Mouse (Mus musculus) activated CD4-positive, CD25-positive, alpha-beta regulatory T cell, adult 4 months (primary cell): ENCODE data around the gene Plcd3. TPM values are rescaled to one million over a fixed set of nuclear protein-coding genes. Genes with fewer than 3 reads are reported as not detected.
A peak's percentile ranks its signal among the peaks of the same experiment; 100 is the strongest.

Experiments used
- ATAC-seq: one replicate; pipeline ENCODE4 v1.8.0; 2017
- polyA plus RNA-seq, 2 experiments: library from polyadenylated mRNA; unstranded; fragments of 100-300 nt; shearing (Covaris generic); gene quantifications; one replicate each; pipeline ENCODE4 v1.2.1; 2017

The Plcd3 gene
- polyA plus RNA-seq, 2 experiments from 2014 or later: 0.20 TPM; not detected in 1

DNA sequence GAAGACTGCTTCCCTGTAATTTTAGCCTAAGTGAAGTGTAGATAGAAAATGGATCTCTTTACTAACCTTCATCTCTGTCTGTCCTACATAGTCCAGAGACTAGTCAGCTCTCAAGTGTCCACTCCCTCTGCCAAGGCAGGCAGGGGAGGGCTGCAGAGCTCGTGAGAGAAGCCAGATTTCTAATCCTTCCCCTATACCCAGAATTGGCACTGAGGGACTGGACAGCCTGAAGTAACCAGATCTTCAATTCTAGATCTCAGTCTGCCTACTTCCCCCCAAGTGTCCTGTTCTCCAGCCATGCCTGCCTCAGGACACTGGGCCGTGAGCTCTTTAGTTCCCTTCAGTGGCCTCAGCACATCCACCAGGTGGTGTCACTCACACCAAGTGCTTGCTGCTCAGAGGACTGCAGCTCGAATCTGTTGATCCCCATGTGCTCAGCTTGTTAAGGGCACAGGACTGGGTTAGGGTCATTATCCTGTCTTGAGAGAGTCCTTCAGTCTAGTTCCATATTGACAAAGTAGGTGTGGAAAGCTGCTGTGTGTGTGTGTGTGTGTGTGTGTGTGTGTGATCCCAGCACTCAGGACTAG, 42.9 kb downstream of the Plcd3 start:
- ATAC-seq: no peak

DNA sequence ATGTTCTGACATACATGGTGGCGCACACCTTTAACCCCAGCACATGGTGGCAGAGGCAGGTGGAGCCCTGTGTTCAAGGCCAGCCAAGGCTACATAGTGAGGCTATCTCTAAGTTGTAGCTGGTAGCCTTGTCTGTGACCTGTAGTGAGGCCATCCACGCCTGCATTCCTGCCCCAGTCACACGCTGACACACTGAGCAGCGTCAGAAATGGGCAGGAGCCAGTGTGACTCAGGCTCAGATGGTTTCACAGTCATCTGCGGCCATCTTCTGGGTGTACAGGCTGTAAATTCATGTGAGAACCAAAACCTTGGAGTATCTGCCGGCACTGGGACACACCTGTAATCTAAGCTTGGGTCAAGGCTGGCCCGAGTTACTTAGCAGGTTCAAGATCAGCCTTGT, 44.8 kb downstream of the Plcd3 start:
- no peak for ATAC-seq

- ATAC-seq: no peak
Observed at GRCm38 (mm10) chr11:103054798-103055197, 46.7 kb downstream of the Plcd3 start.

DNA sequence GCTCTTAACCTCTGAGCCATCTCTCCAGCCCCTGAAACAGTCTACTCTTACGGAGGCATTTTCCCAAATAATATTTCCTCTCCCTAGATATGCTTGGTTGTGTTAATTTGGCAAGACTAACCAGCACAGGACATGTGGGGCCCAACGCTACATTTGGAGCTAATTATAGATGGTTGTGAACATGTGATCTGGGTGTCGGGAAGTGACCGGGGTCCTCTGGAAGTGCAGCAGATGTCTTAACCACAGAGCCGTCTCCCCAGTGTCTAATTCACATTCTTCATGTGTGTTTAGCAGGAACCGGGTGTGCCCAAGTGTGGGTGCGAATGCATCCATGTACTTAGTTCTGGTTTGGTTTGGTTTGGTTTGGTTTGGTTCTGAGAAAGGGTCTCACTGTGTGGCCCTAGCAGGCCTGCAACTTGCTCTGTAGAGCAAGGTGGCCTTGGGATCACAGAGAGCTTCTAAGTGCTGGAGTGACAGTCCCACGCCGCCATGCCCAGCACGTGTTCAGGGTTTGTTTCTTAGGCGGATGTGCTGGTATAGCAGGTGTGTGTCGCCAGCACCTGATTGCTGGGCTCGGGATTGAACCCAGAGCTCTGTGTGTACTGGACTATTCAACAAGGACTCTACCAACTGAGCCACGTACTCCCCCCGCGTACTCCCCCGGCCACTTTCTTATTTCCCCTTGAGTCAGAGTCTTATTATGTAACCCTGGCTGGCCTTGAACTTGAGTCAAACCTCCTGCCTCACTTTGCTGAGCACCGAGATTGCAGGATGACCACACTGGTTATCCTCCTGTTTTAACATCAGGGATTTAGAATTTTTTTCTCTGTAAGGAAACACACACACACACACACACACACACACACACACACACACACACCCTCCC, 48.0 kb downstream of the Plcd3 start:
- ATAC-seq: no peak

DNA sequence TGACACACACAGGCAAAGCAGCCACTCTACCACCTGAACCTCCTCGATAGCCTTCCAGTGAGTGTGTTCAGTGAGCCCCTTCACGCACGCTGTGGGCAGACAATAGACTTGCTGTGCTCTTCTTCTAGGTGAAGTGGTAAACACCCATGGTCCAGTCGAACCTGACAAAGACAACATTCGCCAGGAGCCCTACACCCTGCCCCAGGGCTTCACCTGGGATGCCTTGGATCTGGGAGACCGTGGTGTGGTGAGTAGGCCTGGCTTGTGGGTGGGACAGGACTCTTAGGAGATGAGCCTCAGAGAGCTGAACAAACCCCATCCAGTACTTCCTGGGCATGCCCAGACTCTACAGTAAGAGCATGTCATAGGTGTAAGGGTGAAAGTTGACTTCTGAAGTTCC, 49.4 kb downstream of the Plcd3 start:
- no peak for ATAC-seq

GRCm38 (mm10) chr11:103051249-103051691, 50.2 kb downstream of the Plcd3 start:
- no peak for ATAC-seq

GRCm38 (mm10) chr11:103050153-103050552, 51.3 kb downstream of the Plcd3 start:
- ATAC-seq: no peak

DNA sequence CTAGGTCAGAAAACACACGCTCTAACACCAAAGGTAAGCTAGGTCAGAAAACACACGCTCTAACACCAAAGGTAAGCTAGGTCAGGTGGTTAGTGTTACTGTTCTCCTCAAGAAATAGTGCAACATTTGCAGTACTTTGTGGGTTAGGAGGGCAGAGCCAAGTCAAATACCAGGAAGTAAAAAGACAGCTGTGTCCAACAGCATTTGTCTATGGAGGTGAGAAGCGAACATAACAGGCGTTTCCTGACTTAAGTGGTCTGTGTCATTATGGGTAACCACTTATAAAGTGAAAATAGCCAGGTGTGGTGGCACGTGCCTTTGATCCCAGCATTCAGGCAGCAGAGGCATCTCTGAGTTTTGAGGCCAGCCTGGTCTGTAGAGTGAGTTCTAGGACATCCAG, 51.8 kb downstream of the Plcd3 start:
- ATAC-seq: no peak

DNA sequence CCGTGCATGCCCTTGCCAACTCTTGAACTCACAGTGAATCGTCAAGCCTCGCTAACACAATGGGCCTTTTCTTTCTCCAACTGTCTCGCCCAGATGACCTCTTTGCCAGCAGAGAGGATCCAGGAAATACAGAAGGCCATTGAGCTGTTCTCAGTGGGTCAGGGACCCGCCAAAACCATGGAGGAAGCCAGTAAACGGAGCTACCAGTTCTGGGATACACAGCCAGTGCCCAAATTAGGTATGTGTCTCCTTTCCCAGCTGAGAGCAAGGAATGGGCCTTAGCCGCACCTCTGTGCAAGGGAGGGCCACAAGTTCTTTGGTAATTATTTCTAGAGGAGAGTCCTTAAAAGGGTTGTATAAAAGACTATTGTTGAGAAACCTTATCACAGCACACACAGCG, 55.2 kb downstream of the Plcd3 start:
- ATAC-seq: no peak

- no peak for ATAC-seq
Observed at GRCm38 (mm10) chr11:103043982-103044381, 57.5 kb downstream of the Plcd3 start.

DNA sequence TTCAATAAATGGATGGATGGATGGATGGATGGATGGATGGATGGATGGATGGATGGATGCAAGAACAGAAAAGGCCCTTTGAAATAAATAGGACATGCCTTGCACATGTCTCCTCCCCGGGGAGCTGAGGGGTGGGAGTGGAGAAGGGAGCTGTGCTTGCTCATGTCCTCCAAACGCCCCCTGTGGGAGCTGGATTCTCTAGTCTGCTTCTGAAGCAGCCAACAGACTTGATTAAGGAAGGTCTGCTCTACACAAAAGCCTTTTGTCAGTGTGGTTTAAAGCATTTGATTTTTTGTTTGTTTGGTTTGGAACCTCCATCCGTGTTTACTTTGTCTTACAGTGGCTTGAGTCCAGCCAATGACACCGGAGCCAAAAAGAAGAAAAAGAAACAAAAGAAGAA, 58.6 kb downstream of the Plcd3 start:
- no peak for ATAC-seq

DNA sequence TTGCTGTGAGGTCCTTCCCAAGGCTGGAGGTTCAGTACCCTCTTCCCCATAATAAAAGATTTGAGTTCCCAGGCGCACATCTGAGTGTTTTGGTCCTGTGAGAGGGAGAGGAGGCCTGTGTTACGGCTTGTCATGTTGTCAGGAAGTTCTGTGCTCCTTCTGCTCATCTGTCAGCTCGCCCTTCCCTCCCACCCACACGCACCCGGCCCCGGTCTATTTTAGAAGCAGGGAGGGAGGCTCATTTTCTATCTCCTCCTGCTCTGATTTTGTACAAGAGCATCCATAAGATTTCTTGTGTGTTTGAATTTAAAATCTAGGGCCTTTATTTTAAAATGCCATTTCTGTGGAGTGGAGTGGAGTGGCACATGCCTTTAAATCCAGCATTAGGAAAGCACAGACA, 63.4 kb downstream of the Plcd3 start:
- ATAC-seq: no peak

DNA sequence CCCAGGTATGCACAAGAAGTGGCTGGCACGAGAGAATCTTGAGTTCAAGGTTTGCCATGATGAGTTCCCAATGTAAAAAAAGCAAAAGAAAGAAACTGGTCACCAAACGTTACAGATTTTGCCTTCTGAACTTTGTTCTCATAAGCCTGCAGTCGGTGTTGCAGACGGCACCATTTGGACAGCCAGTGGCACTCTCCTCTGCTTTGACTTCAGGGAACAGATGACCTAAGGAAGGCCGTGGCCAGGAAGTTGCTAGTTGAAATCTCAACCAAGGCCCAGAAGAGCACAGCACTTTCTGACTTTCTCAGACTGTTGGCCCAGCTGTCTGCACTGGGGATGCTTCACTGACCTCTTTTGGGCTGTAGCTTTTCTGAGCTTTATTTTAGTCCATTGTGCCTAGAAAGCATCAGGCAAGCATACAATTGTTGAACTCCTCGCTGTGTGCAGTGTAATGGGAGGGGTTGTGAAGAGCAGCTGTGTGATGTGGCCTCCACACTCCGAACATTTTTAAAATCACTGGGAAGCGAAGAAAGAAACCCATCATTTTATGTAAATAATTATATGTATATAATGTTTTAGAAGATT, 64.5 kb downstream of the Plcd3 start:
- no peak for ATAC-seq

DNA sequence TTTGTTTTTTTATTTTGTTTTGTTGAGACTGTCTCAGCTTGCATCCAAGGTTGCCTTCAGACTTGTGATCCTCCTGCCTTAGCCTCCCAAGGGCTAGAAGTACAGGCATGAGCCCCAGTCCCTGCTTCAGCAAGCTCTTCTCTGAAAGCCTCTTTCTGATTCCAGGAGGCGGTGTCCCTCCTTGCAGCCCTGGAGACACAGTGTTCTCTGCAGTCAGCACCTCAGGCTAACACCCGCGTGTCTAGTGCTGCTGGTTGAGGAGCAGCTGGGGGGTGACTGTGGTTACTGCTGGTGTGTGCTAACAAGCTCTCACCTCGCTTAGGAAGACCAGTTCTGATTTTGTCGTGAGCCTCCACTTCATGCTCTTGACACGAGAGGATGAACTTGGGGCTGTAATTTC, 66.5 kb downstream of the Plcd3 start:
- ATAC-seq: no peak

DNA sequence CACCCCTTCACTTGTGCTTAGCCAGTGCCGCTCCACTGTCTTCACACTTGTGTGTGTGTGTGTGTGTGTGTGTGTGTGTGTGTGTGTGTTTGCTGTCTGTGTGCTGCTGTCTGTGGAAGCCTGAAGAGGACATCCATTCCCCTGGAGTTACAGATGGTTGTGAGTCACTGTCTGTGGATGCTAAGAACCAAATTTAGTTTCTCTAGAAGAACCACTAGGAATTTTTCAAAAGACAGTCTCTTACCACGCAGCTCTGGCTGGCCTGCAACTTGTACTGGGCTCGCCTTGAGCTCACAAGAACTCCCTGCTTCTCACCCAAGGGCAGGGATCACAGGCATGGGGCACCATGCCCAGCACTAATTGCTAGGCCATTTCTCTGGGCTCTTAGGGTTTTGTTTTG, 68.4 kb downstream of the Plcd3 start:
- no peak for ATAC-seq

- peak; percentile 97 for ATAC-seq
Observed at GRCm38 (mm10) chr11:103028176-103028891, 73.1 kb downstream of the Plcd3 start, which contains the start of the genes Nmt1 and Dcakd. Gene Nmt1, plus strand, starts transcription at chr11:103028190. Gene Dcakd, minus strand, starts transcription at chr11:103028333.

DNA sequence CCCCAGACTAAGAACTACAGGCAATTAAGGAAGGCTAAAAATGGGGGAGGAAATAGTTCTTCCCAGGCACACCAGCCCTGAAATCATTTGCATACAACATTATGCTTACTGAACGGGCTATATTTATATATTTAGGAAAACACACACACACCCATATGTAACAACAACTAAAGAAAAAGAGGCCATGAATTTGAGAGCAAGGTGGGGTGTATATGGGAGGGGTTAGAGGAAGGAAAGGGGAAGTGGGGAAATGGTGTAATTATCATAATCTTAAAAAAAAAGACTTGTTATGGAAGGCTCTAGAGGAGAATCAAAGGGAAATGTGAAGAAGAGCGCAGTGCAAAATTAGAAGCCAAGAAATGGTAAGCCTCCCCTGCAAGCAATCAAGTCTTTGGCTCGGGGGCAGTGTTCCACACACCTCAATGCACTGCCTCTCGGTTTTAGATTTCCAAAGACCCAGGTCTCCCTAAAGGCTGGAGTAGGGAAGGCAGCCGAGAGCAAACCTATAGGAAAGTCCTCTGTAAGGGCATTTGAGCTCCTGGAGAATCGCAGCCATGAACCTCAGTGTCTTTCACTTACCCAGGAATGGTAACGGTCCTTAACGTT, 73.8 kb downstream of the Plcd3 start:
- ATAC-seq: no peak

DNA sequence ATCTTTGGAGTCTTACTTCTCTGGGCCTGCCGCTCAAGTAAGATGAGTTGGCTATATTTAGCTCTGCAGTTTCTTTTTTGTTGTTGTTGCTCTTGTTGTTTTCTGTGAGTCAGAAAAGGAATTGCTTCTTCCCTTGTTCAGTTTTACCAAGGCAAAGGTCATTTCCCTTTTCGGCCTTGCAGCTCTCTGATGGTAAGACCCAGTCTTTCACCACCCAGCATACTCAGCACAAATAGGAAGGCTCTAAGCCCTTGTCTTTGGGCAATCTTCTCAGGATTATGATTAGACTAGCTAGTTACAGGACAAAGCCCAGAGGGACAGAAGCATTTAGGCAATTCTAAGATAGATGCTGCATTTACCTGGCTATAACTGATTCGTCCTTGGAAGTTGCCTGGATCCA, 74.6 kb downstream of the Plcd3 start:
- ATAC-seq: no peak

DNA sequence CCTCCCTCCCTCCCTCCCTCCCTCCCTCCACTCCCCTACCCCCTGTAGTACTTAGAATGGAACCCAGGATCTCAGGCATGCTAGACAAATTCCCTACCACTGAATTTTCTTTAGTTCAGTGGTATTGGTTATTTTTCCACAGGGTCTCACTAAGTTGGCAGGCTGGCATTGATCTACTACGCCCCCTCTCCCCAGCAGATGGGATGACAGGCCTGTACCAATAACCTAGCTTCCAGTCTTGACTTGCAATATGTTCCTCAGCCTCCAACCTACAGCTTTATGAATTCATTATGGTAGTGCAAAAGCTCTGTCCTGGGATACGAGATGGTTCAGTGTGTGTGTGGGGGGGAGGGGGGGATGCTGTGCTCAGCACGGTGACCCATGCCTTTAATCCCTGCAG, 77.5 kb downstream of the Plcd3 start:
- no peak for ATAC-seq

DNA sequence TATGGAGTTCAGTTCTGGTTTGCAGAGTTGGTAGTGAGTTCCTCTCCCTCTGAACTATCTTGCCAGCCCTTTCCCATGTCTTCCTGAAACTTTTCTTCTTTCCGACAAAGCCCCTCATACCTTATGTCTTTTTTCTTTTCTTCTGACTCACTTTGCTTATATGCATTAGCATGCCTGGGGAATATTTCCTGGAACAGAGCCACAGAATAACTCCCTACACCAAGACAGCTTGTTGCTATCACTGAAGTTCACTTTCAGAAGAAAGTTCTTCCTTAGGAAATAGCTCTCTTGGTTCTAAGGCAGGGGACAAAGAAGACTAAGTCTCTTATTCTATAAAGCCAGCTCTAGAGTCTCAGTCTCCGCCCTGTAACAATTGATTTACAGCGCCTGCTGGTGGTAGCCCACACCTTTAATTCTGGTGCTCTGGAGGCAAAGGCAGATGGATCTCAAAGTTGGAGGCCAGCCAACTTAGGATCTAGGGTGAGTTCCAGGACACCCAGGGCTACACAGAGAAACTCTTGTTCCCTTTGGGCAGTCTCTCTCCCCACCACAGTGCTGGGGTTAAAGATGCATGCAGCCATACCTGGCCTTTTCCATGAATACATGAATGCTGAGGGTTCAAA, 80.6 kb downstream of the Plcd3 start:
- no peak for ATAC-seq
